Mouse (Mus musculus) kidney, embryonic 15.5 days (tissue): Measurements from ENCODE around the gene Sypl. TPM values are rescaled to one million over a fixed set of nuclear protein-coding genes. Genes with fewer than 3 reads are reported as not detected.

Experiments used
- ATAC-seq: fragments of 200-750 bp; cut with Nextera tagmentation; replicated peaks from 2 replicates; pipeline ENCODE4 v1.8.0; 2017; ENCODE audit warnings: moderate TSS enrichment; ENCODE audit not compliant: low FRiP score
- H3K27ac ChIP-seq: fragments of 300-500 bp; sonication (generic); 2 replicates; pipeline ENCODE4 v1.5.1; 2015; ENCODE audit warnings: mild to moderate bottlenecking, inconsistent platforms
- H3K27me3 ChIP-seq: fragments of 300-500 bp; sonication (generic); 2 replicates; pipeline ENCODE4 v1.6.1; 2015; ENCODE audit warnings: inconsistent platforms
- H3K36me3 ChIP-seq: fragments of 300-500 bp; sonication (generic); 2 replicates; pipeline ENCODE4 v1.6.1; 2015; ENCODE audit warnings: inconsistent platforms
- H3K4me1 ChIP-seq: fragments of 300-500 bp; sonication (generic); 2 replicates; pipeline ENCODE4 v1.6.1; 2015; ENCODE audit warnings: inconsistent platforms
- H3K4me2 ChIP-seq: fragments of 300-500 bp; sonication (generic); 2 replicates; pipeline ENCODE4 v1.6.1; 2015; ENCODE audit warnings: moderate library complexity, mild to moderate bottlenecking, inconsistent platforms
- H3K4me3 ChIP-seq: fragments of 300-500 bp; sonication (generic); replicated peaks from 2 replicates; pipeline ENCODE4 v1.5.1; 2015; ENCODE audit warnings: mild to moderate bottlenecking, inconsistent platforms
- H3K9ac ChIP-seq: fragments of 300-500 bp; sonication (generic); 2 replicates; pipeline ENCODE4 v1.6.1; 2015; ENCODE audit warnings: mild to moderate bottlenecking, inconsistent platforms
- H3K9me3 ChIP-seq: fragments of 300-500 bp; sonication (generic); replicated peaks from 2 replicates; pipeline ENCODE4 v1.6.1; 2016; ENCODE audit warnings: inconsistent platforms
- WGBS: fragments of 180-500 bp; shearing (Covaris S2); methylation state at CpG from one replicate; pipeline ENCODE4 v1.1.7; 2015; ENCODE audit warnings: mixed read lengths; 5-methylcytosine and 5-hydroxymethylcytosine counted together
- polyA plus RNA-seq: library from polyadenylated mRNA; unstranded; fragments of >200 nt; fragmentation: Nextera tagmentation; extraction: Ambion mirVana; gene quantifications from 2 replicates; pipeline ENCODE4 v1.2.1, GENCODE M21; 2015

Gene Sypl
- polyA plus RNA-seq, 1 experiment from 2014 or later: 118 TPM

- H3K27ac ChIP-seq: no peak overlapping the region
- H3K4me3 ChIP-seq: no peak overlapping the region
- no peak overlapping the region for H3K9ac ChIP-seq
- peaks cover 8% of the 10 kb centered on the region; the same call in 1 of the 2 replicates for H3K4me1 ChIP-seq
- no peaks in the 10 kb centered on the region for H3K36me3 ChIP-seq
- ATAC-seq: peak; percentile 4; the same call in 1 of the 2 replicates
- no peak overlapping the region for H3K4me2 ChIP-seq
- no peaks in the 10 kb centered on the region for H3K27me3 ChIP-seq
- H3K9me3 ChIP-seq: no peaks in the 10 kb centered on the region
- WGBS: 88% methylated on average over 6 of the region's 6 CpGs
Measured at GRCm38 (mm10) chr12:33009206-33009966, 55.7 kb downstream of the Sypl start.

- ATAC-seq: peak; percentile 80
- H3K9ac ChIP-seq: no peak overlapping the region
- no peaks in the 10 kb centered on the region for H3K27me3 ChIP-seq
- no peaks in the 10 kb centered on the region for H3K36me3 ChIP-seq
- no peaks in the 10 kb centered on the region for H3K9me3 ChIP-seq
- 35% methylated on average over 3 of the region's 3 CpGs for WGBS
- no peak overlapping the region for H3K4me2 ChIP-seq
- H3K4me3 ChIP-seq: no peak overlapping the region
- peaks cover 8% of the 10 kb centered on the region; the same call in 1 of the 2 replicates for H3K4me1 ChIP-seq
- no peak overlapping the region for H3K27ac ChIP-seq
Measured at GRCm38 (mm10) chr12:33010026-33010425, 56.3 kb downstream of the Sypl start.

GRCm38 (mm10) chr12:33014050-33014796 is 60.5 kb downstream of the Sypl start:
- H3K4me3 ChIP-seq: no peak overlapping the region
- WGBS: 69% methylated on average over 7 of the region's 7 CpGs
- no peak for ATAC-seq
- no peak overlapping the region for H3K9ac ChIP-seq
- H3K27me3 ChIP-seq: no peaks in the 10 kb centered on the region
- no peaks in the 10 kb centered on the region for H3K36me3 ChIP-seq
- no peak overlapping the region for H3K4me2 ChIP-seq
- H3K9me3 ChIP-seq: no peaks in the 10 kb centered on the region
- no peaks in the 10 kb centered on the region for H3K4me1 ChIP-seq
- no peak overlapping the region for H3K27ac ChIP-seq

- 70% methylated on average over 1 of the region's 1 CpGs for WGBS
- H3K27me3 ChIP-seq: no peaks in the 10 kb centered on the region
- ATAC-seq: no peak
- no peak overlapping the region for H3K4me2 ChIP-seq
- no peaks in the 10 kb centered on the region for H3K4me1 ChIP-seq
- no peak overlapping the region for H3K9ac ChIP-seq
- H3K36me3 ChIP-seq: no peaks in the 10 kb centered on the region
- H3K9me3 ChIP-seq: no peaks in the 10 kb centered on the region
- H3K27ac ChIP-seq: no peak overlapping the region
- no peak overlapping the region for H3K4me3 ChIP-seq
Measured at GRCm38 (mm10) chr12:33015103-33015502, 61.4 kb downstream of the Sypl start.

GRCm38 (mm10) chr12:33016824-33017705 is 63.4 kb downstream of the Sypl start:
- WGBS: 58% methylated on average over 7 of the region's 7 CpGs
- H3K36me3 ChIP-seq: no peaks in the 10 kb centered on the region
- ATAC-seq: no peak
- H3K4me1 ChIP-seq: no peaks in the 10 kb centered on the region
- H3K27me3 ChIP-seq: no peaks in the 10 kb centered on the region
- no peak overlapping the region for H3K4me2 ChIP-seq
- H3K9ac ChIP-seq: no peak overlapping the region
- H3K9me3 ChIP-seq: no peaks in the 10 kb centered on the region
- no peak overlapping the region for H3K4me3 ChIP-seq
- no peak overlapping the region for H3K27ac ChIP-seq

- Histone ChIP-seq H3K36me3 (no peaks in the 10 kb centered on the region), H3K9me3 (no peaks in the 10 kb centered on the region), H3K4me1 (no peaks in the 10 kb centered on the region), H3K27me3 (no peaks in the 10 kb centered on the region), H3K27ac (no peak overlapping the region), H3K9ac (no peak overlapping the region), H3K4me2 (no peak overlapping the region), H3K4me3 (no peak overlapping the region)
- 74% methylated on average over 4 of the region's 4 CpGs for WGBS
- ATAC-seq: no peak
Measured at GRCm38 (mm10) chr12:33018601-33019000, 64.9 kb downstream of the Sypl start.

GRCm38 (mm10) chr12:33020011-33020410 is 66.3 kb downstream of the Sypl start:
- Histone ChIP-seq H3K27me3 (no peaks in the 10 kb centered on the region), H3K4me1 (no peaks in the 10 kb centered on the region), H3K9me3 (no peaks in the 10 kb centered on the region), H3K36me3 (no peaks in the 10 kb centered on the region), H3K4me2 (no peak overlapping the region), H3K4me3 (no peak overlapping the region), H3K9ac (no peak overlapping the region), H3K27ac (no peak overlapping the region)
- ATAC-seq: no peak
- 86% methylated on average over 6 of the region's 6 CpGs for WGBS

GRCm38 (mm10) chr12:33021140-33021539 is 67.4 kb downstream of the Sypl start:
- no peaks in the 10 kb centered on the region for H3K9me3 ChIP-seq
- H3K4me2 ChIP-seq: no peak overlapping the region
- H3K27me3 ChIP-seq: no peaks in the 10 kb centered on the region
- H3K36me3 ChIP-seq: no peaks in the 10 kb centered on the region
- ATAC-seq: no peak
- H3K4me3 ChIP-seq: no peak overlapping the region
- 77% methylated on average over 9 of the region's 9 CpGs for WGBS
- no peak overlapping the region for H3K27ac ChIP-seq
- H3K4me1 ChIP-seq: no peaks in the 10 kb centered on the region
- no peak overlapping the region for H3K9ac ChIP-seq

- no peak for ATAC-seq
- no peaks in the 10 kb centered on the region for H3K4me1 ChIP-seq
- H3K4me3 ChIP-seq: no peak overlapping the region
- H3K9me3 ChIP-seq: no peaks in the 10 kb centered on the region
- no peaks in the 10 kb centered on the region for H3K36me3 ChIP-seq
- no peak overlapping the region for H3K27ac ChIP-seq
- 92% methylated on average over 4 of the region's 4 CpGs for WGBS
- H3K9ac ChIP-seq: no peak overlapping the region
- no peaks in the 10 kb centered on the region for H3K27me3 ChIP-seq
- no peak overlapping the region for H3K4me2 ChIP-seq
Measured at GRCm38 (mm10) chr12:33021751-33022150, 68.1 kb downstream of the Sypl start.

GRCm38 (mm10) chr12:33024524-33024923 is 70.8 kb downstream of the Sypl start:
- peaks cover 13% of the 10 kb centered on the region for H3K4me1 ChIP-seq
- WGBS: 58% methylated on average over 6 of the region's 6 CpGs
- H3K4me2 ChIP-seq: no peak overlapping the region
- H3K4me3 ChIP-seq: no peak overlapping the region
- no peak overlapping the region for H3K27ac ChIP-seq
- no peaks in the 10 kb centered on the region for H3K36me3 ChIP-seq
- H3K9ac ChIP-seq: no peak overlapping the region
- no peak for ATAC-seq
- H3K9me3 ChIP-seq: no peaks in the 10 kb centered on the region
- H3K27me3 ChIP-seq: no peaks in the 10 kb centered on the region

- H3K4me3 ChIP-seq: no peak overlapping the region
- H3K4me2 ChIP-seq: peak overlapping the region; percentile 41
- H3K27ac ChIP-seq: no peak overlapping the region
- no peak overlapping the region for H3K9ac ChIP-seq
- ATAC-seq: peak; percentile 47; the same call in 1 of the 2 replicates
- WGBS: under 1% methylated on average over 10 of the region's 10 CpGs
- H3K36me3 ChIP-seq: no peaks in the 10 kb centered on the region
- peaks cover 5% of the 10 kb centered on the region; the same call in 1 of the 2 replicates for H3K27me3 ChIP-seq
- peaks cover 13% of the 10 kb centered on the region for H3K4me1 ChIP-seq
- H3K9me3 ChIP-seq: no peaks in the 10 kb centered on the region
Measured at GRCm38 (mm10) chr12:33027093-33027492, 73.4 kb downstream of the Sypl start.
